Mouse (Mus musculus) urinary bladder, postnatal 36 days (tissue): ENCODE results near the gene Tet1.

ENCODE experiments used
- DNase-seq, 2 experiments: peaks; one replicate each; pipeline ENCODE4 v3.0.0; 2022; ENCODE audit warnings: low spot score in 2 of 2, mixed read lengths in 1 of 2

Tet1 gene

GRCm38 (mm10) chr10:62892549-62893232 lies 16.1 kb downstream of the Tet1 start:
- no peak for DNase-seq

GRCm38 (mm10) chr10:62891025-62891424 lies 17.8 kb downstream of the Tet1 start:
- DNase-seq: no peak

GRCm38 (mm10) chr10:62886799-62887591 lies 21.8 kb downstream of the Tet1 start:
- peak; percentile 20 to 30 for DNase-seq

DNA sequence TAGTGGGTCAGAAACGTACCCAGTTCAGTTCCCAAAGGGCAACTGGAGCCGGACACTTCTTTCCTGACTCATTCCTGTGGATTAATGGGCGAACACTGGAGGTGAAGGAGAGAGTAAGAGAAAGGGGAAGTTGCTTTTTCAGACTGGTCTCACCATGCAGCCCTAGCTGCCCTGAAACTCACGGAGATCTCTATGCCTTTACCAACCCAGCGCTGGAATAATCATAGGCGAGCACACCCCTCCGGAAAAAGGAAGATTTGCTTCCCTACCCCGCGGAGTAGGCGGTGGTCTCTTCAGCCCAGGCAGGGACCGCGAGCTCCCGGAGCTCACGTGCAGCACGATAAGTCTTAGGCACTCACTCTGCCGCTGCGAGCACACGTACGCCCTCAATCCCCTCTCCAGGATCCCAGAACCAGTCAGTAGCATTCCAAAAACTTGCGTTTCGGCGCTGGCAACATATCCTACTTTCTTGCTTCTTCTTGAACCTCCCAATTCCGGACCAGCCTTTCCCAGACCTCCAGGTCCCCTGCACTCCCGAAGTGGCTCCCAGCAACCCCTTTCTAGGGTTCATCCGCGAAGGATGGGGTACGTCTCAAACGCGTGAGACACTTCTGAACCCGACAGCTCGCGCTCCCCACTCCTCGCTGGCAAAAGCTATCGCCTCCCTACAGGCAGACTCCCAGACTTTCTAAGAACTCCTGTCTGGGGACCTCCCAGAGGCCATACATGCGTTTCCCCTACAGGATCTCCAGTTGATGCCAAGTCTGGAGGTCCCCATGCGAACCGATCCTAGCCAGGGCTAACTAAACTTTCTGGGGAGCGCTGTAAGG lies 22.6 kb downstream of the Tet1 start:
- no peak for DNase-seq

DNA sequence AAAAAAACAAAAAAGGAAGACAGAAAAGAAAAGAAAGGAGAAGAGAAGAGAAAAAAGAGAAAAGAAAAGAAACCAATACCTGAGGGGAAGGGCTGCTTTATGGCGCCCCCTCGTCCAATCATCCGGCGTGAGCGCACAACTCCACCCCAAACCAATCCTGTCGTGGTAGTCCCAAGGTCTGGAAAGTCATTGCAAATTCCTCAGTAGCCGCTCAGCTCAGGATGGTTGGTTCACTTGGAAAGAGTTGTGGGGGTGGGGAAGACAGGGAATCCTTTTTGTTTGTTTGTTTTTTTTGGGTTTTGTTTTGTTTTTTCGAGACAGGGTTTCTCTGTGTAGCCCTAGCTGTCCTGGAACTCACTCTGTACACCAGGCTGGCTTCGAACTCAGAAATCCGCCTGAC lies 23.3 kb downstream of the Tet1 start:
- DNase-seq: no peak

- no peak for DNase-seq
These were observed 24.3 kb downstream of the Tet1 start for GRCm38 (mm10) chr10:62884517-62884916.

DNA sequence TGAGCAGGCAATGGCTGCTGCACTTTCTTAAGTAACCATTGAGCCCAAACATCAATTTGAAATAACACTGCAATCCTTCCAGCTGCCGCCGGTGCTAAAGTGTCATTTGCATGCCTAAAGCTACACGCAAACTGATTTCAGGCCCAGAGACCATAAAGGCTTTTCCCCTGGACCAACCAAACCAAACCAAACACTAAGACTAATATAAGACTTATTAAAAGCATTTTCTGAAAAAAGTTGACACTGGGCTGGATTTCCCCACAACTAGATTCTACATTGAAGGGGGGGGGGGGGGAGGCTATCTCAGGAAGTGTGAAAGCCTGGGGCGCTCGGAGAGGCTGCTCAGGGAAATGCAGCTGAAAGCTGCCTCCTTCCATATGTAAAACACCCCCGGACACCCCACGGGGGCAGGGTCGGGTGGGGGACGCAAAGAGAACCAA lies 24.8 kb downstream of the Tet1 start:
- no peak for DNase-seq

GRCm38 (mm10) chr10:62881211-62881610 lies 27.6 kb downstream of the Tet1 start:
- DNase-seq: no peak

- DNase-seq: no peak
These were observed 30.7 kb downstream of the Tet1 start for GRCm38 (mm10) chr10:62878056-62878455.

GRCm38 (mm10) chr10:62875565-62875964 lies 33.2 kb downstream of the Tet1 start:
- no peak for DNase-seq

DNA sequence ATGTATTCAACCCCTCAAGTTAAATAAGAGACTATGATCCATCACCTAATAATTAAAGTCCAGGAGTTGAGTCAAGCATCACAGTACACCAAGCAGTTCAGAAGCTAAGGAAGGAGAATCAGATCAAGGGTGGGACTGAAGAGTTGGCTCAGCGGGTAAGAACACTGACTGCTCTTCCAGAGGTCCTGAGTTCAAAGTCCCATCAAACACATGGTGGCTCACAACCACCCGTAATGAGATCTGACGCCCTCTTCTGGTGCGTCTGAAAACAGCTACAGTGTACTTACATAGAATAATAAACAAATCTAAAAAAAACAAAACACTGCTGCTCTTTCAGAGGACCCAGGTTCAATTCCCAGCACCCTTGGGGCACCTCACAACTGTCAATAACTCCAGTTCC lies 34.0 kb downstream of the Tet1 start:
- no peak for DNase-seq

DNA sequence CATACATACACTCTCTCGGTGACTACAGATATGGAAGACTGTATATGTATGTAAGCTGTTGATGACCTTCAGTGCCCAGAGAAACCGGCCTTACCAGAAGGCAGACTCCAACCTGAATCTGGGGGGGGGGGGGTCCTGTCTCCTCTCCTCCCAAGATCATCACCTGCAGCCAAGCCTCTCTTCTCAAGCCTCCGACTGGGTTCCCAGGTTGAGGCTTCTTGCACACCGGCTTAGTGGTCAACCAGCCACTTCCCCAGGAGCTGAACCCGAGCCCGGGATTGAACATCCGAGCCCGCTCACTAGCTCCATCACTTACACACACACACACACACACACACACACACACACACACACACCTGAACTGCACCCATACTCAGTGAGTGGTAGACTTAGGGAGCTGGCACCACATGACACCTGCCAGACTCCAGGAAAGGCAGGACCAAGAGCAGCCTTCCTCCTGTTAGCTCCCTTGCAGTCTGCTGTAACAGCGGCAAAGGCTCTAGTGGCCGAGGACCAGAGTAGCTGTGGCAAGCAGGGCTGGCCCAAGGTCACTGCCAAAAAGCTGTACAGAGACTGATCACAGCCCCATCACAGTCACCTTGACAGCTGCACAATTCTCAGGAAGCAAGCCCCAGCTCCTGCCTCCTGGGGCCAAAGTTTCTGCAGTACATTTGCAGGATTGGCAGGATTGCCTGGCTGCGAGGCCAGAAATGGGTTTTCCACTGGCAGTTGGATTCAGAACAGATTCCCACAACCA lies 42.6 kb downstream of the Tet1 start:
- no peak for DNase-seq

DNA sequence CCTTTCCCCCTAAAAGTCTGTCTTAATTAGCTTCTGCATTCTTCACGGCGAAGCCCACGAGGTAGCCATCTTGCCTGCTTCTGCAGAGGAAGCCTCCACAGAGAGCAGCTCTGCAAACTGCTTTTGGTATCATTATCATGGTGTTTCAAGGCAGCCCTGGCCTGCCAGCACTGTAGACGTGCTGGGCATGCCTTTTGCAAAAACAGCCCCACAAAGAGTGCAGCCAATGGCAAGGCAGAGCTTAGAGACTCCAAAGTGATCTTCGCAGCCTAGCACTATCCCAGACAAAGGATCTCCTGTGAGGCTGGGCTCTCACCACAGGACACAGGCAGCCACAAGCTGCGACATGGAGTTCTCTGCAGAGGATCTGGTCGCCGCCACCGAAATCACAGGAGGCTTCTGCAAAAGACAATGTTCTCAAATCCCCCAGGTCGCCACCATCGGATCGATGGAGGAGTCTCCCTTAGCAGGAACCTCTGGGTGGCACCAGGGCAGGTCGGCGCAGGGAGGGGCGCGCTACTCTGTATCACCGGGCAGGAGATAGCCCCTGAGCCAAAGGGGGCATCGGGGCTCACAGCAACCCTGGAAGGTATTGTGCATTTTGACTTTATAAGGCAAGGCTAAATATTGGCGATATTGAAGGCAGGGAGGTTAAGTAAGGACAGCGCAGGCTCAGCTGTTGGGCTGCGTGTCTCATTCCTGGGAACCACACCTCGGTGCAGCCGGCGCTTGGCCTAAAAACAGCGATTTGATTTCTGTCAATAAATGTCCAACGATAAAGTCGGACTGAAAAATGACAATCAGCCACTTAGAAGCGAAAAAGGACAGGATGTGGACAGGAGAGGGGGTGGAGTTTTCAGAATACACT lies 43.4 kb downstream of the Tet1 start:
- peak; percentile 56 to 63 for DNase-seq

DNA sequence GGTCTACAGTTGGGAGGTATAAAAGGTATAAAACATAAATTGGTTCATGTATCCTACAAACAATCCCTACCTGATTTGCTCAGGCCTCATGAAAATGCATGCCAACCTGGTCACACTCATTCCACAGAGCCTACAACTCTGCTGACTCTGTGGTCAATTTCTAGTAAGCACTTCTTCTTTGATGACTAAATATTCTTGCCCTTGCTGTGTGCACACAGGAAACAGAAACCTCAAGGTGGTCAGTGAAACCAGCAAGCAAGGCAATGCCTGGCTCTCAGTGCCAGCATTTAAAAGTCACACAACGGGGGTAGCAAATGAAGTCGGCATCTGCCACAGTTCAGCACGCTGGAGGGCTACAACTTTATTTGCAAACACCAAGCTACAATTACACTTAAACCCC lies 45.2 kb downstream of the Tet1 start:
- no peak for DNase-seq

DNA sequence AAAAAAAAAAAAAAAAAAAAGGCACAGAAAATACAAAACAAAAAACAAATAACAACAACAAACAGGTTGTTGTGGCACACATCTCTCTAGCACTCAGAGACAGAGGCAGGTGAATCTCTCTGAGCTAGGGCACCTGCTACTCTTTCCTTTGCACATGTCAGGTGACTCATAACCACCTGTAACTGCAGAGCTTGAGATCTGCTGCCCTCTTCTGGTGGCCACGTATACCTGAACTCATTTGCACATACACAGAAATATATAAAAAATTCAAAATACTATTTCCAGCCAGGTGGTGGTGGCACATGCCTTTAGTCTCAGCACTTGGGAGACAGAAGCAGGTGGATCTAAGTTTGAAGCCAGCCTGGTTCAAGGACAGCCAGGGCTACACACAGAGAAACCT lies 46.4 kb downstream of the Tet1 start:
- no peak for DNase-seq

DNA sequence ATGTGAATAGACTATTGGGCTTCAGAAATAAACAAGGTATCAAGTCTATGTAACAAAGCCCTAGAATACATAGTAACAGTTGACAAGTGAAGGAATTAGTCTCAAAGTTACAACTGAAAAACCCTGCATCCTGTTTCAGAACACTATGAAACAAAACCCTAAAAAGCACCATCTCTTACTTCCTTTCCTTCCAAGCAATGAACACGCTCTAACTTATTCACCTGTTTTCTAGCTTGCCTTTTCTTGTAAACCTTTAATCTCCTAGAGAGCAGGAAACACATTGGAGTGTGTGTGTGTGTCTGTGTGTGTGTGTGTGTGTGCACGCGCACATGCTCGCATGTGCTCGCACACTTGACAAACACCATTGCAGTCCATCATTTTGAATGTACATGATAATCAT lies 49.8 kb downstream of the Tet1 start:
- no peak for DNase-seq

GRCm38 (mm10) chr10:62856690-62857290 lies 52.0 kb downstream of the Tet1 start:
- no peak for DNase-seq

- no peak for DNase-seq
These were observed 53.8 kb downstream of the Tet1 start for GRCm38 (mm10) chr10:62854992-62855391.

GRCm38 (mm10) chr10:62854581-62854980 lies 54.2 kb downstream of the Tet1 start:
- DNase-seq: no peak

GRCm38 (mm10) chr10:62851578-62851977 lies 57.2 kb downstream of the Tet1 start:
- DNase-seq: no peak
